Mouse (Mus musculus): ENCODE measurements at regions not wholly inside any gene's neighbourhood (a gene's known extent, or its start where the extent isn't known, plus 50 kb on each side); places are given as distances from the start of the nearest gene placed in this dataset.

DNA sequence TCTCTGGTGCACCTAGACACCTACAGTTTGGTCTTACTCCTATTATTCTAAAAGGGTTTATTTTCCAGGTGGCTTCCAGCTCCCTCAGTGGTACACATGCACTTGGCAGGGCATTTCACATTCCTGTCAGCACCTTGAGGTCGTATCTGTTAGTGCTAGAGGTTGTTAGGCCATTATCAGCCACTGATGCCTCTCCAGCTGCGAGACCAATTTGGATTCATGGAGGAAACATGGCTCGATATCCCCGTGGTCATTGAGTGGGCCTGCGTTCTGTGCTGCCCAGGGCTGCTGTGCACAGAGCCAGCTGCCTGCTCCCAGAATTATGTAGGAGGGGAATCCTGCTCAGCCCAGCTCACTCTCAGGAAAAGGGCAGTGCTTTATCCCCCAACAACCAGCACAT, 60.1 kb upstream of the Irx1 start:
- CTCF ChIA-PET = no interaction called here

DNA sequence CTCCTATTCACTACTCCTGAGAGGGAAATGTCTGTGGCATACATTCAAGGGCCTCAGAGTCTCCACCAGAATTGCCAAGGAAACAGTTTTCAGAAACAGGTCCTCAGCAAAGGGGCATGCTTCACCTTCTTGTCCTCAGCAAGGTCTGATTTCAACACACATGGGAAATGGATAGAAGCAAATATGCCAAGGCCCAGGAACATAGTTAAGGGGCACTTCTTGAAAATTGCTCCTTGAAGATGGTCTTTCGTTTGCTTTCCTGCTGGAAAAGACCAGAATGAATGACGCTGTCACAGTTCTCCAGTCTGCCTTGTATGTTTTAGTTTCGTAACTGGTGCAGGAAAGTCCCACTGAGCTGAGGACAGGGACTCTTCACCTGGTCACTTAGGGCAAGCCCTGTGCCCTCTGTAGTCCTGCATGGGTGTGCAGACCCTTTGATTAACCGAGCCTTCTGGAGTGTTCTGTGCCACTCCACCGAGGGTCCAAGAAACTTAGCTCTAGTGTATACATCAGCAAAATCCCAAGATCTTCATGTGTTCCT, 80.5 kb upstream of the Irx1 start:
- CTCF ChIA-PET = no interaction called here

DNA sequence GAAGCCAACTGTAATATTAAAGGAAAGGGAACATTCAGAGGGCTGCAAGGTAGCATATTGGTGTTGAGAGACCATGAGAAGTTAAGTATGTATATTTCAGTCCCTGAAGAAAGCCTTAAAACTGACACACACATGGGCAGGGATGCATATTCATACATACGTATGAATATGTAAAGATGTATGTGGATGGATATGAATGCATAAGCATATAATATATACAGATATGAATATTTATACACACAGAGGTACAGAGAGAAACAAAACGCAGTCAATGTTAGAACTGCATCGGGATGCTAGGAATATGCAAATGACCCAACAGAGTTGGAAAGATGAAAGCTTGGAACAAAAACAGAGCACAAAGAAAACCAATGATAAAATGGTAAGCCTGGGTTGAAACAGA, 92.9 kb upstream of the Irx1 start:
- CTCF ChIA-PET = no interaction called here

DNA sequence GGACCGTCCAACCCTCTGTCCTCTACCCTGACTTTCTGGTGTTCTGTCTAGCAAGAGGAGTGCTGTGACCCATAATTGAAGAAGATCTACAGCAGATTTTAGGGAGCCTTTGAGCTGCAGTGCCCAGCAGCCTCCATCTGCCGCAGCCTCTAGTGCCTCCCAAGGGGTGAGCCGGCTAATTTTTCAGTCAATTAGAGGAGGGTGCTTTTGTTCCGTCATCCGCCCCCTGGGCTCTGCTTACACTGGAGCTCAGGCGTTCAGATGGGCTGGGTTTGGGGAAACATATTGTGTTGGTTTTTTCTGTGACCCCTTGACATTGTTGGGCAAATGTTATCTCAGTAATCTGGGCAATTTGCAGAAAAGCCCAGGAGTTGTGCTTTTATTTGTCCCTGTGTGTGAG, 98.1 kb upstream of the Irx1 start:
- CTCF ChIA-PET = no interaction called here

DNA sequence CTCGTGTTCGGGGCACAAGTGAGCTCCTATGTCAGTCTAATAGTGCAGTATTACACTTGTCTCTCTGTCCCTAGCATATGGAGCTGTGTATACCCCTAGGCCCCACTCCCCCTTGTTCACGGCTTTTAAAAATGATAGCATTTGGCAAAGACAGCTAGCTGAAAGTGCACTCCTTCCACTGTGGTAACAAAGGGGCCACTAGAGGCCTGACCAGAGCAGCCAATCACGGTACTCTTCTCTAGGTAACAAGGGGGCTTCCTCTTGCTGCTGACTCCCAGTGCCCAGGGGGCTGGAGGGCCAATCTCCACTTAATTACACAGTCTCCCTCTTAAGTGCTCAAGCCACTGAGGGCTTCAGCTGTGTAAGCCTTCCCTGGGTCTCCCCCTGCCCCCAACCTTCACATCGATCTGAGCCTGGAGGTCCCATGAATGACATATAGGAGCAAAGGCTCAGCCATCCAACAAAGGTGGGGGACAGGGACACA, 99.8 kb upstream of the Irx1 start:
- CTCF ChIA-PET = no interaction called here

DNA sequence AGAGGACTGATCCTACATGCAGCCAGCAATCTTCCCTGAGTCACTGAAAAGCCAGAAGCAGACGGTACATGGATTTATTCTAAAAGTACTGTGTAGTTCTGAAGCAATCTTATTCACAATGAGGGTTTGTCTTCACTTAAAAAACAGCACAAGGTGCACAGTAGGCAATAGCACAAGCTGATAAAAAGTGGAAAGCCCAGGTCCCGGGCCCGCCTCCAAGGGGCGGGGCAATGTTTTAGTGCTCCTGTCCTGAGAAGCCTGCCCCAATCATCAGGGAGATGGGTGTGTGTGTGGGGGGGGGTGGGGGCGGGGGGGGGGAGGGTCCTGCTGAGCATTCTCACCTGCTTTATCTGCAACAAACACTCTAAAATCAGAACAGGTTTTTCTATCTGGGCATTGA, 133.1 kb upstream of the Irx1 start:
- CTCF ChIA-PET = no interaction called here

DNA sequence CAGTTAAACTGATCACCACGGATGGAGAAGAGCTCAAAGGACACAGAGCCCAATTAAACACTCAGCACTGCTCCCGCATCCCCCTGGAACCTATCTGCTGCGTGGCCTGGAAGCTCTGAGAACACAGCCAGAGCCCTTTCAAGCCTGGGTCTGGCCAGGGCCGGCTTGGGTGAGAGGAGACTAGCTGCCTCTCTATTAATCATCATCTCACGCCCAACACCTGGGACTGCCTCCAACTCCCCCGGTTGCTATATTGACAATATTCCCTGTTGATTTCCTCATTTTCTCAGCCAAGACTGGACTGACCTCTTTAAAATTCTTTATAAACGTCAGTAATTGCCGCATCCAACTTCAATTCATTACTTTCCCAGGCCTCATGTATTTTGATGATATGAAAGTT, 133.7 kb upstream of the Irx1 start:
- CTCF ChIA-PET = no interaction called here

DNA sequence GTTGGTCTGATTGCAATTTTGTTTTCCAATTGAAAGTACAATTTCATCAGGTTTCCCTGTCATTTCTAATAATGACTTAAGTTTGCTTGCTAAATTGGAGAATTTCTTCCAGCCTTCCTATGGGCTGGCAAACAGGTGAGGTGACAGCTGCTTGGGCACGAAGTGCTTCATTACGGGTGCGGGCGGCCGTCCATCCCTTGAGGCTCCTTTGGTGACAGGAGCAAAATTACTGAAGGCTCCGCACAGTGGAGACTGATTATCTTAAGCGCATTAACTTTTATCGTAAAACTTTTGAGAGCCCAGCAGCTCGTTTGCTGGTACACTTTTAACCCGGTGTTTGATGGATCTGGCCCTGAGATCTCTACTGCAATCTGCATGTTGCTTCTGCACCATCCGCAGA, 134.3 kb upstream of the Irx1 start:
- CTCF ChIA-PET = no interaction called here

DNA sequence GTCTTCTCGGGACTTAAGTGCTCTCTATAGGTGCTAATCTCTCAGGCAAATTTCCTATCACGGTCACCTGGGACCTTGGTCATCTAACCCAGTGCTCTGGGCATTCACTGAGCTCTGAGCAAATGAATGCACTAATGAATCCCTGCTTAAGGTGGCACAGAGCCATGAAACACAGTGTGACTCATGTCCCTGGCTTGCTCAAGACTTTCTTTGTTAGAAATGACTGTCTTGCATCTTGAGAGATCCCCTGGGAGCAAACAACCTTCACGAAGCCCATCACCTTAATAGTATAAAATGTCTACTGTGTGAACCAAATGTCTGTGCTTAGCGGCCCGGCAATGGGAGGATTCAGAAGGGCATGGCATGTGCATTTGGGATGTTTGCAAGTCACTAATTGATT, 137.2 kb upstream of the Irx1 start:
- CTCF ChIA-PET = no interaction called here

DNA sequence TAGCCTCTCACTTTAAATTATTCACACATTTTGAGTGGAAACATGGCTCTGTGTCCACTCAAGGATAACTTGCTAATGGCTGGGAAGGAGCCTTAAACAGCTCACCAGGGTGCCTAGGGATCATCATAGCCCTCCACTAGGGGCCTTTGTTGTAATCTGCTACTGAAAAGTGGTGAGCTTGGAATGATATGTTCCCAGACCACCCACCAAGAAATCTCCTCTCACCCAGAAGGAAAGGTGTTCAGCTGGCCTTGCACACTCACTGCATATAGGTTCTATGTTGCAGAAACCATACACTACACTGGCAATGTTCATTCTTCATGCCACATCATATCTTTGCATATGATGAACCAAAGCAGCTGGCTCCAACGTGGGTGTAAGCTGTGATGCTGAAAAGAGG, 145.1 kb upstream of the Irx1 start:
- CTCF ChIA-PET = no interaction called here

DNA sequence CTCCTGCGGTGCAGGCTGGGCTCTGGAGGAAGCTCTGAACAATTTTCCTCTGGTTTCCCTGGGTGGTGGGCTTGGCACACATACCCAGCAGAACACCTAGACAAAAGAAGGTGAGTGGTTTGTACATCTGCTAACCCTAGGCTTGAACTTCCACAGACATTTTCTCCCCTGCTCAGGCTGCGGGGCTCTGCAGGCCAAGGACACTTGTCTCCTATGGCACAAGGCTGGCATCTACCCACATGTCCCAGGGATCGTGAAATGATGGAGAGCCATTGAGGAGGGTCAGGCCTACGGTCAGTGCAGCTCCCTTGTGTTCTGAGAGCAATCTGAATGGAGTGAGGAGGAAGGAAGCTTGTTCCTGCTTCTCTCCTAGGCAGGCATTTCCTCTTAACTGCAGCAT, 150.4 kb upstream of the Irx1 start:
- CTCF ChIA-PET = no interaction called here

DNA sequence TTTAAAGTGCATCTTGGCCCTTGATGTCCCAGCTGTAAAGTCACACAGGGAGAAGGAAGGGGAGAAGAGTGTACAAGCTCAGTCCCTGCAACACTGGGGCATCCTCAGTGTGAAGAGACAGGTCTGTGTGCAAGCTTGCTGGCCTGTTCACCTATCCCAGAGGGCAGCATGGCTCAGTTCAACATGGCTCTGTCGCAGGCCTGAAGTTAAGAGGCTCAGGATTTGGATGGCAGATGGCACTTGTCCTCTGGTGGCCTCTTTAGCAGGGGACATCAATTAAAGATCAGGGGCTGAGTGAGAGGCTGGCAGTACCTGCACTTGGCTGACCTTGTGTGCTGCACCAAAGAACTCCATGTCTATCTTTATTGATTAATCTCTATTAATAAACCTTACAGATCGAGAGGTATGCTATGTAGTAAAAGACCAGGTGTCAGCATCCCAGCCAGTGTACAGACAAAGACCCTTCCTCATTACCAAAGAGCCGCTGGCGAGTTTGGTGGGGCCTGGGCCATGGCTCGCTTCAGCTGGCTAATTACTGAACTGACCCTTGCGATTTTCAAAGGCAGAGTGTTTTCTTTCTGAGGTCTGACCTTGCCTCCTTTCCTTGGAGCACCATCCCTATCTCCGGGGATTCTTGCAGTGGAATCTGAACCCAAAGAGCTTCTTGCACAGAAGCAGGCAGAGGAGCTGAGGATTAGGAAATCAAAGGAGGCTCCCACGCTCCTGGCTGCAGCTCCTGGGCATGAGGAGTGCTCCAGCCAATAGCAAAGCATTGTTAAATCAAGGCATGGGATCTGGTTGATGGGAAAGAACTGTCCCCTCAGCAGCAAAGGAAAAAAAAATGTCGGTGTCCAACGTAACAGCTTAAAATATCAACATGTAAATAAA, 151.5 kb upstream of the Irx1 start:
- CTCF ChIA-PET = no interaction called here

DNA sequence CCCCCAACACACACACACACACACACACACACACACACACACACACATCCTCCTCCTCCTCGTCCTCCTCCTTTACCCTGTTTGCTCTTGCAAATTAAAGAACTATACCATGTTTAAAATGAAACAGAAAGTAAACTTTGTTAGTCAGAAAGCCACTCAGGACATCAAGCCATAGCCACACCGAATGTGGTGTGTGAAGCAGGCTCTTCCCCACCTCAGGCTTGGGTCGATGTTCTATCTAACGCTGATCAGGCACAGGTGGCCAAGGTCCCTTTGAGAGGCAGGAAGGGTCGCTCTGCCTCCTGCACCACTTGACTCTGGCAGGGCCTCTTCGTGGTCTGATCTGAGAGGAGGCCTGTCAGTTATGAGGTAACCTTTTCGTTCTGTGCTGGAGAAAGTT, 156.9 kb upstream of the Irx1 start:
- CTCF ChIA-PET = no interaction called here

DNA sequence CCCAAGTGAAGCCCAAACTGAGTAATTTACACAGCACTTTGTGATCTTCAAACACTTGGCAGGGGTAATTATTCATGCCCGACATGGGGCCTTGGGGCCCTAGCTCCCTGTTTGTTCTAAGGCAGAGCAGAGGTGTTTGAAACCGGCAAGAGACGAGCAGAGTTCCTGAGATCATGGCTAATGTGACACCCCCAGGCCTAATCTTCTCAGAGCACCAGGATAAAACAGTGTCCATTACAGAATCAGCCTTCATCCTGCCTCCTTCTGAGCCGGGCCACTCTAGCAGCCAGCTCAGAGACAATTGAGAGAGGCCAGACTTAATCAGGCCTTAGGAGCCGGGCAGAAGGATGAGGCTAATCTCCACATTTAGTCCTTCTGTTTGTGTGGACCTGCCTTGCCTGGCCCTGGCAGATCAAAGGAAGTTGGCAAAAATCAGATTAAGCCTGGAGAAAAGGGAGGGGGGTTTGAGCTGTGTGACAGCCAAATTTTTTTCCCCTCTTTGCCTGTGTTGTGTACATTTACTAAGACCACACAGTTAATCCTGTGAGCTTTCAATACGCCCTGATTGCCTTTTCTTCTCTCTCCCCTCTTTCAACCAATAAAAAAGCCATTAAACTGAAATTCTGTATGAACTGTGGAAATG, 157.5 kb upstream of the Irx1 start:
- CTCF ChIA-PET = no interaction called here

DNA sequence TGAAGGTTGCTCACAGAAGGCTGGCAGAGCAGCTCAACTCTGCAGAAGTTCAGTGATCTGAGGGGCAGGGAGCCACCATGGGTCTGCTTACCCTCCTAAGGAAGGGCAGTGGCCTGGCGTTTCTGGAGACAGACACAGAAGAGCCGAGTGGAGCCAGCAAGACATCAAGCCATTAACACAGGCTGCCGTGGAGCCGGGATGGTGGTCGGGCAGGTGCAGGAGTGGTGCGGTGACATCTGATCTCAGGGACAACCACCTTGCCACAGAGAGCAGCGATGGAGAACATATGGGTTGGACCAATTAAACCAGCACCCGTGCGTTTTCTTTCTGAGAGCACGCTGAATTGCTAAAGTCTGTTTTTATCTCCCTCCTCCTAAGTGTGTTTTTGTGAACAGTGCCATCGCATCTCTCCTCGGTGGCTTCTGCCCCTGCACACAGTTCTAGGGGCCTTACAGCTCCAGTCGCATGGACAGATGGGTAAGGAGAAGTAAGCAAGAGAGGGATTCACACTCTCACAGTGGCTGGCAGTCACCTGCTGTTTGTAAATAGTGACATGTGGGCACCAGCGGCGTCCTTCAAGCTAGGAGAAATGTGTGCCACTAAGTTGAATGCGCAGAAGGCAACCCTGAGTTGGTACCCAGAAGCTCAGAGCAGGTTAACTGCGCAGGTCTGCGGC, 158.2 kb upstream of the Irx1 start:
- CTCF ChIA-PET = no interaction called here

DNA sequence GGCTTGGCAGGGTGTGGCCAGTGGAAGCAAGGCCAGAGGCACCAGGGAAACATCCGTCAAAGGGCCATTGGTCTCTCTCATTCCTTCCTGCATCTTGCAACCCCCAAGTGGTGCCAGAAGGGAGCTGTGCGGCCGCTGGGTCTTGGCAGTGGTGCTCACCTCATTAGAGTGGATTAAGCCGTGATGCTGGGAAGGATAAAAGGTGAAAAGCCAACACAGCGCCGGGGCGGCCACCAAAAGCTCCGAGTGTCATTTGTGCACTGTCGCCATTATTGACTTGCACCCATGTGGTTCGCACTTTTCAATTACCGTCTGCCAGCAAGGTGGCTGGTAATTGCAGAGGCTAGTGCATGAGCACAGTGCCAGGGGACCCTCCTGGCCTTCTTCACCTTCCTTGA, 158.7 kb upstream of the Irx1 start:
- CTCF ChIA-PET = no interaction called here

DNA sequence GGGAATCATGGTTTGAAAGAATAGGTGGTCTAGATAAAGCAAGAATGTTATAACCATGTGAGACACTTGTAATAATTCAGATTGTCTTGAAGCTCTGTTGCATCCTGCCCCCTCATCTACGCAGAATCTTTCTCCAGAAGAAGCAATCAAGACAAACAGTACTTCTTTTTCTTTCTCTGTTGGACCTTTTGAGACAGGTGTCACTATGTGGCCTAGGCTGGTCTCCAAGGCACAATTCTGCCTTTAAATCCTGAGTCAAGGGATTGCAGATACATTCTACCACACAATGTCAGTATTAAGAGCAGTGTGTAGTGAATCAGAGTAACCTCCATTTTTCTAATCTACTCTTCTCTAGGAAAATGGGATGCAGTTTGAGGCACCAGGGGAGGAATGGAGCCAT, 164.8 kb upstream of the Irx1 start:
- CTCF ChIA-PET = no interaction called here

DNA sequence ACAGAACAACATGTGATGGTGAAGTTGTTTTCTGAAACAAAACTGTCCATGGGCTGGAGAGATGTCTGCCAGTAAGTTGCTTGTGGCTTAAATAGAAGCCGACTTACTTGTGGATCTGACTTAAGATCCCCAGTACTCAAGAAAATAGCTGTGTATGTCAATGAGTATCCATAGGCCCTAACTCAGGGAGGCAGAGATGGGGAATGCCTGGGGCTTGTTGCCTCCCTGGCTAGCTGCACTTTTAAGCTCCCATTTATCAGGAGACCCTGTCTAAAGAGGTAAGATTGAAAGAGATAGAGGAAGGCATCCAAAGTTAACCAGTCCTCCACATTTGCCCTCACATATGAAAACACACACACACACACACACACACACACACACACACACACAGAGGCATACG, 167.8 kb upstream of the Irx1 start:
- CTCF ChIA-PET = no interaction called here

DNA sequence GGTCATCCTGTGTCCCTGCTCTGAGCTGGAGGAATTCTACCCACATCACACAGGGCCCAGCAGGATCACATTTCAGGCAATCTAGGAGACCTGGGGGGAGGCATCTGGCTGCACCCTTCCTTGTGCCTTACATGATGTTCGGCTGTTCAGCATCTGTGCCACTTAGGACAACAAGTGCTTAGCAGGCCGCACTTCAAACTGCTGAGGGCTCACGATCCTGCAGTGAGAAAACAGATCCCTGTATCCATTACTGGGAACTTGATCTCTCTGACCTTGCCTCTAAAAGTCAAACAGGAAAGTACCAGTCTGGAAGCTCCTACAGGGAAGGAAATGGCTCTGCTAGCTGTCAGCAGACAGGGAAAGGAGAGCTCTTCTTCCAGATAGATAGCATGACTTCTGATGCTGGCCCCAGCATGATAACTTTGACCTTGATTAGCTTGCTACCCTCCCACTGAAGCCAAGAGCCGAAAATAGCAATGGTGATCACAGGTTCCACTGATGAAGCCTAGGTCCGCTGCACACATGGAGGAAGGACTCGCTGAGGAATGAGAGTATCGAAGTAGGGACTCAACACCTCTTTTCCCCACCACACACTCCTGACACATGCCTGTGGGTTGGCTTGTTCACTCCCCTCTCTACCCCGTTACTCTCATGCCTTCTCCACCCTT, 170.7 kb upstream of the Irx1 start:
- CTCF ChIA-PET = no interaction called here

DNA sequence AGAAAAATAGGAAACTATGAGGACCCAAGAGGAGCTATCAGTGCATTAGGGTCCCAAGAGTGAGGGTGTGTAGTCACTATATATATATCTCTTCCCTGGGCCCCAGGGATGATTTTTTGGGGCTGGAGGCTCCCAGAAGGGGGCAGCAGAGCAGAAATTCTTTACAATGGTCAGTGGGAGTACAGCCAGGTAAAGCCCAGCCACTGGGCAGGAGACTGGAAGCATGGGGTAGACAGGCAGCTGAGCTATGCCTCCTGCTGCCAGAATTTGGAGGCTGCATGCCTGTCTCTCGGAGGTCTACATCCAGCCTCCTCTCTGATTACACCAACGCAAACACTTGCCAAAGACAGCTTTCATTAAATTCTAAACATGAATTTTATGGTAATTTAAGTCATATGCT, 202.7 kb upstream of the Irx1 start:
- CTCF ChIA-PET = no interaction called here

DNA sequence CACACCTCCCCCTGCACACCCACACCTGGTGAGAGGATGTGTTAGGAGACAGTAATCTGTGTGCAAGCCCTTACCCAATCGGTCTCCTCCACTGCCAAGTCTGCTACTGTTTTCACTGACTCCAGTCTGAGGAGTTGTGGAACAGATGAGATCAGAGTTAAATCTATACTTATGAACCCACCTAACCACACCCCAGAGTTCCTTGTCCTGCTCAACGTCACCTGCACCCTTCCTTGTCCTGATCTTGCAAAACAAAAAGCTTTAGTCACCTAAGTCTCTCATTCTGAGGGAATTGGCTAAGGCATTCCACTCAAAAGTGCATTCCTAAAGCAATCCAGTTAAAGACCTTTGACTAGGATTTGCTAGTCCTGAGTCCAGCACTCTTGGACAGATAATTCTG, 203.9 kb upstream of the Irx1 start:
- CTCF ChIA-PET = no interaction called here

DNA sequence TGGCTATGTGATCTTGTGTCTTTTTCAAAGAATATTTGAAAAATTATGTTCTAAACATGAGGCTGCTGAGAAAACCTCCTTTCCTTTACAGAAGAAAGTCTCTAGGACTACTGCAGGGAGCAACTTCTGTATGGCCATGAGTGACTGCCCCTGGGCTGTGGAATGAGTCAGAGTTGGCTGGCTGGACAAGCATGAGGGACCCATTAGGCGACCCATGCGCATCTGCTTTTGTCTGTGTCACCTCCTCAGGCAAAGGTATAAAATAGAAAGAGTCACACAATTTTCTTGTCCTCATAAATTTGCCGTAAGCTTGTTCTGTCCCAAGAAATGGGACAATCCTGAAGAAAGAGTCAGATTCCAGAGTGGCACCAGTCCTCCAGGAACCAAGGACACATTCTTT, 220.1 kb upstream of the Irx1 start:
- CTCF ChIA-PET = no interaction called here

All from spleen, embryonic (tissue).